Mouse (Mus musculus) spleen, embryonic (tissue): ENCODE data around the gene Defb28.

Experiments used
- CTCF ChIA-PET: fragments of 350-600 bp; sonication (Branson Sonifier 250); formaldehyde crosslinking; loops from one replicate; lab custom pipeline; 2022; lab: Charles Lee

Defb28 gene

DNA sequence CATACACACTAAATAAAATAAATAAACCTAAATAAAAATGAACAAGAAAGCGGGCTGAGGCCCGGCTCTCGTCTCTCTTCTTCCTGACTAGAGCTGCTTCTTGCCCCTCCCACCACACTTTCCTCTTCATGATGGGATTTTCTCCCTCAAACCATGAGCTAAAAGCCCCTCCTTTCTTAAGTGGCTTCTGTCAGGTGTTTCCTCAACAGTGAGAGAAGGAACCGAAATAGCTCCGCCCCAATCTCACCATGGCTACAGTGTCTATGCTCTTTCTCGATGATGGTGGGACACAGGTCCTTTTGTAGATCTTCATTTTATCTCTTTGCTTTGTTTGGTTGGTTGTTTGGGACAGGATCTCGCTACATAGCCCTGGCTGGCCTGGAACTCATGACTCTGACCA is 38.6 kb downstream of the Defb28 start:
- CTCF ChIA-PET: no interaction called here

DNA sequence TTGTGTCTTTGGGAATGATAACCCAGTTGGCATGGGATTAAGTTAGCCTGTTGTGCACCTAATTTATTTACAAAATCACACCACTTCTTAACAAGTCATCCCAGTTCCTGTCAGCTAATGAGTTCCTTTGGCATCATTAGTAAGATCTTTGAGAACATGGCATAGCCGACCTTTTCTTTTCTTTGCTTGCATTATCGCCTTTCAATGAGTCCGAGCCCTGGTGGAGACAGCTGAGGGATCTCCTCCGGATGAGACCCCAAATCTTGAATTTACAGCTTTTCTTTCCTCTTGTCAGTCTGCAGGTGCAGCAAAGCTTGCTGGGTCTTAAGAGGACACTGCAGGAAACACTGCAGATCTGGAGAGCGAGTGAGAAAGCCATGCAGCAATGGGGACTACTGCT is 51.0 kb downstream of the Defb28 start, which contains the start of gene Gm17416:
Gene Gm17416, plus strand, starts transcription at position 301 of the 400 bp plus-strand sequence.
- CTCF ChIA-PET: no interaction called here

DNA sequence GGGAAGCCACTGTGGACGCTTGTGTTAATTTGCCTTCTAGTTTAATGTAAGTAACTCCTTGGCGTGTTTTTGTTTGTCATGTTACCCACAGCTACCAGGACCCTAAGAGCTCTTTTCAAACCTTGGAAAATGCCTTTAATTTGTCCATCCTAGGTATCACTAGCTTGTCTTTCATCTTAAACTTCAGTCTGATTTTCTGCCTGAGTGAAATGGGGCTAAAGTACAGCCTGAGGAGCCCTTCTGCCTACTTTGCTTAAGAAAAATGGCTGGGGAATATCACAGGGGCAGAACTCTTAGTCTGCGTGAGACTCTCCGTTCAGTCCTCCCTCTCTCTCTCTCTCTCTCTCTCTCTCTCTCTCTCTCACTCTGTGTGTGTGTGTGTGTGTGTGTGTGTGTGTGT is 51.8 kb downstream of the Defb28 start:
- CTCF ChIA-PET: no interaction called here

DNA sequence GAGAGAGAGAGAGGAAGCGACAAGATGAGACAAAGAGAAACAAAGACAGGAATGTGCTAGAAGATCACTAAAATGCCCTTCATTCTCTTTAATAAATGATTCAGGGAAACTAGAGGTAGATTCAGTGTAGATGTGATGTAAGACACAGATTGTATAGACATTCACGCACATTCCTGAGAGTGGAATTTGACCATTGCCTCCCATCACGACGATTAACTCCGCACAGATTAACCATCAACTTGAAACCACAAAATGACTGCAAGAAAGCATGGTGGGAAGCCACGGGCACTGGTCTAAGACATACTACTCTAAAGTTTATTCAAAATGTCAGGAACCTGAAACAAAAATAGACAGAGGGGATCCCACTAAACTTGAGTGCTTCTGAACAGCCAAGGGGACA is 52.3 kb downstream of the Defb28 start:
- CTCF ChIA-PET: no interaction called here
